Mouse (Mus musculus): ENCODE measurements around the gene Ldhc. TPM values are rescaled to one million over a fixed set of nuclear protein-coding genes. Genes with fewer than 3 reads are reported as not detected.
A peak's percentile ranks its signal among the peaks of the same experiment; 100 is the strongest.
"Not testable (repeated sequence)": the region's sequence is repeated elsewhere in the genome, so short reads cannot be mapped to it uniquely, and the experiment has no call there.

Gene Ldhc
- polyA plus RNA-seq (2016; fragmentation: Nextera tagmentation; extraction: Ambion mirVana), result not detected in 2 replicates

- Histone ChIP-seq H3K36me3 (peaks cover 6% of the 10 kb centered on the region), H3K4me3 (no peak within 1 kb of the TSS), H3K9me3 (no peaks in the 10 kb centered on the region), H3K27ac (no peak within 1 kb of the TSS), H3K4me1 (replicated peaks) (no peaks in the 10 kb centered on the region), H3K27me3 (ENCODE audit: insufficient read depth, poor library complexity, severe bottlenecking) (no peaks in the 10 kb centered on the region)
- no peak for DNase-seq (ENCODE audit: low spot score)
- 36% methylated on average over 10 of the region's 10 CpGs for WGBS
These were observed at the start of gene Ldhc for GRCm38 (mm10) chr7:46860996-46861395. TSS of gene Ldhc (plus strand) at chr7:46861203.

- no peaks in the 10 kb centered on the region for H3K4me1 ChIP-seq (replicated peaks)
- no peak overlapping the region for H3K4me3 ChIP-seq
- H3K27me3 ChIP-seq (ENCODE audit: insufficient read depth, poor library complexity, severe bottlenecking), result no peaks in the 10 kb centered on the region
- no peaks in the 10 kb centered on the region for H3K9me3 ChIP-seq
- H3K27ac ChIP-seq, result no peak overlapping the region
- WGBS, result 93% methylated on average over 4 of the region's 4 CpGs
- H3K36me3 ChIP-seq, result peaks cover 96% of the 10 kb centered on the region
- no peak for DNase-seq (ENCODE audit: low spot score)
These were observed 47.0 kb upstream of the Ldhc start for GRCm38 (mm10) chr7:46814012-46814411.

DNA sequence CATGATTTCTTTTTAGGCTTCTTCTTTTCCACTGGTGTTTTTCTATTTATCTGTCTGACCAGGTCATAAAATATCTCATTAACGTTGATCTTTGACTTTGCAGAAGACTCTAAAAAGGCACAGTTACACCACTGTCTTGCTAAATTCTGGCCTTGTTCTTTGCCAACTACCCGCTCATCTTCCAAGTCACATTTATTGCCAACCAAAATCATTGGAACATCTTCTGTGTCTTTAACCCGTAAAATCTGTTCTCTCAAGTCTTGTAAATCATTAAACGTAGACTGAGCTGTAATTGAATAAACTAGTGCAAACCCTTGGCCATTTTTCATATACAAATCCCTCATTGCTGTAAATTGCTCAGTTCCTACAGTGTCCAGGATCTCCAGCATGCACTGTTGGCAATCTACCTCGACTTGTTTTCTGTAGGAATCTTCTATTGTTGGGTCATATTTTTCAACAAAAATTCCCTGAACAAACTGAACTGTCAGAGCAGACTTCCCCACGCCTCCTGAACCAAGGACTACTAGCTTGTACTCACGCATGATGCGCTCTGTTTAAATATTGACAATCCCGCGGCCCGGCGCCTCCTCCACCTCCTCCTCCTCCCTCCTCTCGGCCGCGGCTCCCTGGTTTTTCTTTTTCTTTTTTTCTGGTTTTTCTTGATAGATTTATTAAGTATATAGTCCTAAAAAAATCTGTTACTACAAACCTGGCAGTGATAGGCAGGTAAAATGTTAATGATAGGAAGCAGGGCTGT lies 39.9 kb upstream of the Ldhc start:
- not testable (repeated sequence) for H3K9me3 ChIP-seq; H3K27me3 ChIP-seq (ENCODE audit: insufficient read depth, poor library complexity, severe bottlenecking); H3K27ac ChIP-seq; H3K4me1 ChIP-seq (replicated peaks); H3K4me3 ChIP-seq; DNase-seq (ENCODE audit: low spot score)
- H3K36me3 ChIP-seq, result peaks cover 80% of the 10 kb centered on the region
- 93% methylated on average over 15 of the region's 15 CpGs for WGBS

GRCm38 (mm10) chr7:46827046-46827802 lies 33.8 kb upstream of the Ldhc start:
- Histone ChIP-seq H3K27ac (no peak overlapping the region), H3K4me3 (no peak overlapping the region), H3K27me3 (ENCODE audit: insufficient read depth, poor library complexity, severe bottlenecking) (no peaks in the 10 kb centered on the region), H3K9me3 (no peaks in the 10 kb centered on the region), H3K36me3 (peaks cover 25% of the 10 kb centered on the region), H3K4me1 (replicated peaks) (peaks cover 18% of the 10 kb centered on the region)
- no peak for DNase-seq (ENCODE audit: low spot score)
- 86% methylated on average over 20 of the region's 20 CpGs for WGBS

DNA sequence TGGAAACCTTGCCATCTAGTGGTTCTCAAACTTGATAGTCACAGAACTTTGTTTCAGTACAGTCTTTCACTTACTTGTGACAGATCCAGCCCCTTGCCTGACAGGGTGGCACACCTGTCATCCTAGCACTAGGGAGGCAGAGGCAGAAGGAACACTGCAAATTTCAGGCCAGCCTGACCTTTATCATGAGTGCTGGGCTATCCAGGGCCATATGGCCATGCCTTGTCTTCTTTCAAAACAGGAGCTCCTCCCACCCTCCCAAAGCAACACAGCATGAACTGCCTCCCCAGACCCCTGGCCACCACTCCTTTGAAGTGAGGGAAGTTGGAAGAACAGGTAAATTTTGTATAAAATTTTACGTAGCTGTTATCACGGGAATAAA lies 33.2 kb upstream of the Ldhc start:
- DNase-seq (ENCODE audit: low spot score), result no peak
- Histone ChIP-seq H3K4me3 (no peak overlapping the region), H3K27me3 (ENCODE audit: insufficient read depth, poor library complexity, severe bottlenecking) (no peaks in the 10 kb centered on the region), H3K27ac (no peak overlapping the region), H3K9me3 (no peaks in the 10 kb centered on the region), H3K4me1 (replicated peaks) (peaks cover 18% of the 10 kb centered on the region), H3K36me3 (peaks cover 19% of the 10 kb centered on the region)
- 88% methylated on average over 2 of the region's 2 CpGs for WGBS

GRCm38 (mm10) chr7:46829911-46830310 lies 31.1 kb upstream of the Ldhc start:
- WGBS, result 88% methylated on average over 12 of the region's 12 CpGs

GRCm38 (mm10) chr7:46830799-46831590 lies 30.0 kb upstream of the Ldhc start:
- Histone ChIP-seq H3K27ac (no peak overlapping the region), H3K36me3 (no peaks in the 10 kb centered on the region), H3K4me3 (no peak overlapping the region), H3K27me3 (ENCODE audit: insufficient read depth, poor library complexity, severe bottlenecking) (no peaks in the 10 kb centered on the region), H3K9me3 (no peaks in the 10 kb centered on the region), H3K4me1 (replicated peaks) (peaks cover 38% of the 10 kb centered on the region)
- peak; percentile 38 for DNase-seq (ENCODE audit: low spot score)
- 51% methylated on average over 13 of the region's 13 CpGs for WGBS

More at GRCm38 (mm10) chr7:46829911-46830310, 31.1 kb upstream of the Ldhc start:
- no peak for DNase-seq (ENCODE audit: low spot score)
- no peak overlapping the region for H3K27ac ChIP-seq
- H3K27me3 ChIP-seq (ENCODE audit: insufficient read depth, poor library complexity, severe bottlenecking), result no peaks in the 10 kb centered on the region
- H3K36me3 ChIP-seq, result no peaks in the 10 kb centered on the region
- H3K4me1 ChIP-seq (replicated peaks), result peaks cover 30% of the 10 kb centered on the region
- no peak overlapping the region for H3K4me3 ChIP-seq
- no peaks in the 10 kb centered on the region for H3K9me3 ChIP-seq

GRCm38 (mm10) chr7:46831693-46832092 lies 29.3 kb upstream of the Ldhc start:
- no peak overlapping the region for H3K27ac ChIP-seq
- no peak overlapping the region for H3K4me3 ChIP-seq
- peaks cover 38% of the 10 kb centered on the region for H3K4me1 ChIP-seq (replicated peaks)
- 81% methylated on average over 8 of the region's 8 CpGs for WGBS
- H3K9me3 ChIP-seq, result no peaks in the 10 kb centered on the region
- no peaks in the 10 kb centered on the region for H3K27me3 ChIP-seq (ENCODE audit: insufficient read depth, poor library complexity, severe bottlenecking)
- H3K36me3 ChIP-seq, result no peaks in the 10 kb centered on the region
- DNase-seq (ENCODE audit: low spot score), result no peak

DNA sequence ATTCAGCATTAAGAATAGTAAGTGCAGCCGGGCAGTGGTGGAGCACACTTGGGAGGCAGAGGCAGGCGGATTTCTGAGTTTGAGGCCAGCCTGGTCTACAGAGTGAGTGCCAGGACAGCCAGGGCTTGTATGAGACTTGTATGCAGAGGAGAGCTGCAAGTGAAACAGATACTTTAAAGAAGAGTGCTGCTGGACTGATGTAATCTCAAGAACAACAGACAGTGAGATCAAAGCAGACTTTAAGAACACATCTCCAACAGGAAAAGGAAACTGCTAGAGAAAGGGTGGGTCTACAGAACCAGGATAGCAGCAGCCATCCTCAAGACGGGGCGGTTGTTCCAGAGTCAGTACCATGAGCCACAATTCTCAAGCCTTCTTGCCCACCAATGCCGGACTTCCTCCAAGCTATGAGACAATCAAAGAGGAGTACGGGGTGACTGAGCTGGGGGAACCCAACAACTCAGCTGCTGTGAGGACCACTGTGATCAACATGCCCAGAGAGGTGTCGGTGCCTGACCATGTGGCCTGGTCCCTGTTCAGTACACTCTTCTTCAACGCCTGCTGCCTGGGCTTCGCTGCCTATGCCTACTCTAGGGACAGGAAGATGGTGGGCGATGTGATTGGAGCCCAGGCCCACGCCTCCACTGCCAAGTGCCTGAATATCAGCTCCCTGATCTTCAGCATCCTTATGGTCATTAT lies 28.7 kb upstream of the Ldhc start:
- H3K4me3 ChIP-seq; H3K9me3 ChIP-seq; H3K27ac ChIP-seq; DNase-seq (ENCODE audit: low spot score); H3K36me3 ChIP-seq; H3K27me3 ChIP-seq (ENCODE audit: insufficient read depth, poor library complexity, severe bottlenecking): not testable (repeated sequence)
- 92% methylated on average over 11 of the region's 11 CpGs for WGBS
- peaks cover 42% of the 10 kb centered on the region for H3K4me1 ChIP-seq (replicated peaks)

DNA sequence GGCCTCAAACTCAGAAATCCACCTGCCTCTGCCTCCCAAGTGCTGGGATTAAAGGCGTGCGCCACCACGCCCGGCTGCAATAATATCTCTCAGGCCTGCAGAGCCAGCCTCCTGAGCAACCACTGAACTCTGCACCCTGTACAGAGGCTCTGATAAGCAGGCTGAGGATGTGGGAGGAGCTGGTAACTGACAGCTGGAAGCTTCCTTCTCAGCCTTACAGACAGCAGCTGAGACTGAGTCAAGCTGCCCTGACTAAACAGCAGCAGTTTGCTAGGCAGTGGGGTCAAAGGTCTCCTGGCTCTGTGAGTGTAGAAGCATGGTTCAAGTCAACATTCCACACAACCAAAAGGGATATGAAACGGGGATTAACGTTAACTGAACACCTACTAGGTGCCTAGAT lies 27.7 kb upstream of the Ldhc start:
- H3K4me3 ChIP-seq, result no peak overlapping the region
- no peaks in the 10 kb centered on the region for H3K27me3 ChIP-seq (ENCODE audit: insufficient read depth, poor library complexity, severe bottlenecking)
- WGBS, result 67% methylated on average over 6 of the region's 6 CpGs
- H3K4me1 ChIP-seq (replicated peaks), result peaks cover 50% of the 10 kb centered on the region
- no peaks in the 10 kb centered on the region for H3K36me3 ChIP-seq
- H3K9me3 ChIP-seq, result no peaks in the 10 kb centered on the region
- DNase-seq (ENCODE audit: low spot score), result peak; percentile 42
- H3K27ac ChIP-seq, result no peak overlapping the region

DNA sequence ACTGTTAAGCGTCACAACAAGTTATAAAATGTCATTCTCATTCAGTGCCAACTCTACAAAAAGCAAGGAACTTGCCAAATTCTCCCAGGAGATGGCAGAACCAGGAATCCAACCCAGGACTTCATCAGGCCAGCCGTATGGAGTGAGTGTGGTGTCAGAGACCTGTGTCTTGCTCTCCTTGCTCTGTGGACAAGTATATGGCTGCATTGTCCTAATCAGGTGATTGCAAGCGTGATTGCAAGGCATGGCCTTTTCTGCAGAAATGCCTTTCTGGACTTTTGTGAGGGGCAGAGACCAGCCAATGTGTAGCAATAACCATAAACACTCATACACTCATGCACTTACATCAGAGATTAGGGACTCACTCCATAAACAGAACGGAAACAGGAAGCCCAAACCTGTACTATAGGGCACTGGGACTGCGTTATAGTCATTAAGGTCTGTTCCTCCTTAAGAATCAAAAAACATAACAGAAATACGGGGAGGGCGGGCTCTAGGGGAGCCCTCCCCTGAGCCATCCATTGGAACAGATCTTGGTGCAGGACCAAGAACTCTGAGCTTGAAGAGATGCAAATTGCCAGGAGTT lies 27.2 kb upstream of the Ldhc start:
- H3K4me1 ChIP-seq (replicated peaks), result peaks cover 55% of the 10 kb centered on the region
- no peaks in the 10 kb centered on the region for H3K36me3 ChIP-seq
- no peak overlapping the region for H3K4me3 ChIP-seq
- whole genome bisulfite sequencing, result 90% methylated on average over 7 of the region's 7 CpGs
- no peak for DNase-seq (ENCODE audit: low spot score)
- H3K27me3 ChIP-seq (ENCODE audit: insufficient read depth, poor library complexity, severe bottlenecking), result no peaks in the 10 kb centered on the region
- H3K9me3 ChIP-seq, result no peaks in the 10 kb centered on the region
- H3K27ac ChIP-seq, result no peak overlapping the region

DNA sequence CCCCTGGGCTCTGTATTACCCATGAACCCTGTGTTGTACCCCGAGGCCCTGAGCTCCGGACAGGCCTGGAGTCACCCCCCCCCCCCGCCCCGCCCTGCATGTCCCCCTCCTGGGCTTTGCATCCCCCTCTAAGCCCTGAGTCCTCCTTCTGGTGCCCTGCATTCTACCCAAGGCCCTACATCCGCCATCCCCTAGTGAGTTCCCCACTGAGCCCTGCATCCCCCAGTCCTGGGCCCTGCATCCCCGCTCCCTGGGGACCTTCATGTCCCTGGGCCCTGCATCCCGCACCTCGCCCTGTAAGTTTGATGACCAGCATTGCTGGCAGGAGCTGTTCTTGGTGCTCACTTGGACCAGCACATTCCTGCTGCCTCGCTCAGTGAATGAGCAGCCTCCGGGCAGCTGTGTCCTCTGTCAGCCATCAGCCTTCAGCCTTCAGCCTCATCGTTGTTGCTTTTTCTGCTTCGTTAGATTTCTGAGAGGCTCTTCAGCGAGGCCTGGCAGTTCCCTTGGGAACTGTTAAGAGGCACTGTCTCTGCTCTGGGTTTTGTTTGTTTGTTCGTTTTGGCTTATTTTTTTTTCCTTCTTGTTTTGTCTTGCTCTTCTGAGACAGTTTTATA lies 25.9 kb upstream of the Ldhc start:
- Histone ChIP-seq H3K4me1 (replicated peaks) (peaks cover 64% of the 10 kb centered on the region), H3K4me3 (no peak overlapping the region), H3K36me3 (no peaks in the 10 kb centered on the region), H3K27ac (peak overlapping the region; percentile 74), H3K9me3 (no peaks in the 10 kb centered on the region), H3K27me3 (ENCODE audit: insufficient read depth, poor library complexity, severe bottlenecking) (no peaks in the 10 kb centered on the region)
- 26% methylated on average over 14 of the region's 14 CpGs for WGBS
- peak; percentile 27 for DNase-seq (ENCODE audit: low spot score)
